Mouse (Mus musculus): ENCODE results near the gene Zfr.

DNA sequence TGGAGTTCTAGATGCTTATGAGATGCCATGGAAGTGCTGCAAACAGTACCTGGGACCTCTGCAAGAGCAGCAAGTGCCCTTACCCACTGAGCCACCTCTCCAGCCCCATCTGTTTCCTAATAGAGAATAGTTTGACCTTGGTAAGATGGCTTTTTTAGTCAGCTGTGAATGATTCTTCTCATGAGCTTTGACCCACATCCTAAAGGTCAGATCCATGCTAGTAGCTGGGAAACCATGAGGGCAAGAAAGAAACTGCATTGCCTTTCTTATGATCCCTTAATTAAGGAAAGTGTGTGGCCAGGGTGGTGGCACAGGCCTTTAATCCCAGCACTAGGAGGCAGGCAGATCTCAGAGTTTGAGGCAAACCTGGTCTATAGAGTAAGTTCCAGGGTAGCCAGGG, 84.2 kb downstream of the Zfr start:
- TF ChIP-seq CTCF (IDR thresholded peaks at IDR 0.05), result no peak
- no peak for TF ChIP-seq EP300 (IDR thresholded peaks at IDR 0.05; ENCODE audit: insufficient read depth, low read depth, low read length)
